Mouse (Mus musculus) heart, adult 18-20 months (tissue): Measurements from ENCODE around the gene Tctn3. TPM values are rescaled to one million over a fixed set of nuclear protein-coding genes. Genes with fewer than 3 reads are reported as not detected.
A peak's percentile ranks its signal among the peaks of the same experiment; 100 is the strongest.

Experiments
- DNase-seq, 2 experiments: peaks; one replicate each; pipeline ENCODE4 v3.0.0; 2021 to 2022; ENCODE audit warnings: mixed read lengths in 1 of 2
- long read RNA-seq, 2 experiments: library from polyadenylated mRNA; stranded (forward); transcript quantifications; one replicate each; pipeline ENCODE4 v2.0.0; 2021
- total RNA-seq, 2 experiments: library from RNA; stranded (reverse); gene quantifications; 2 replicates each; pipeline ENCODE4 v1.2.3; 2021

The Tctn3 gene
- total RNA-seq = 1 to 10 TPM; 7.1 to 7.2 TPM
- long read RNA-seq, experiment 1, transcript Tctn3-201 (14 exons, 2,743 nt) = major isoform, 7 of 9 reads
- long read RNA-seq, experiment 1, partial matches to known transcripts = 0 of 9 reads
- long read RNA-seq, experiment 1, other reads (novel, unspliced or antisense) = 1 of 9 reads
- long read RNA-seq, experiment 2, partial matches to known transcripts = 1 of 4 reads
- long read RNA-seq, experiment 2, other reads (novel, unspliced or antisense) = 0 of 4 reads

DNA sequence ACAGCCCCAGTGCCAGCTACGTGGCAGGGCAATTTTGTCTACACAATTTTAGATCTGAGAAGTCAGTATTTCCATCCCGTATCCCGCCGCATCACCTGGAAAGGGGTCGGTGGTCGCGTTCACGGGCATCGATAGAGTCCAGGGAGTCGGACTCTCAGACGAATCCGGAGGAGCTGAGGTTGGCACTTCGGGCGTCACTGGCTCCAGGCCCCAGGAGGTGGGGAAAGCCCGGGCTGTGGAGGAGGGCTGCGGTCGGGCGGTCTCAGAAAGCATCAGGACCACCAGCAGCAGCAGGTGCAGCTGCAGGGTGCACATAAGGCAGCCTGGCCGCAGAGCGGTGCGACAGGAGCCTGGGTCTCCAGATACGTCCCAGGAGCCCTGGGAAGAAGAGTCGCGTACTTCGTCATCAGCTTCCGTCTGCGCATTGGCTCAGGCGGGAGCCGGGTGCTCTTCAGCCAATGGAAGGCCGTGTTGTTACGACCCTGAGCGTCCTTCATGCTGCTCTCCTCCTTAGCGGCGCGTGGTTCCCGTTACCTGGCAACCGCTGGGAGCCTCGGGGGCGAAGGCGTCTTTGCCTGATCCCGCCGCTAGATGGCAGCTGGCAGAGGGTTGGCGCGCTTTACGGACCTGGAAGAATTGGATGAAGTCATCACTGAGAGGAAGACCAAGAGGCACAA, at the start of gene Tctn3, which contains the start of gene Entpd1:
Gene Tctn3 (minus strand): TSS at position 404 of the 677 bp plus-strand sequence.
Gene Entpd1 (plus strand): TSS at position 537 of the 677 bp plus-strand sequence.
- DNase-seq = peak; percentile 97 to 98

DNA sequence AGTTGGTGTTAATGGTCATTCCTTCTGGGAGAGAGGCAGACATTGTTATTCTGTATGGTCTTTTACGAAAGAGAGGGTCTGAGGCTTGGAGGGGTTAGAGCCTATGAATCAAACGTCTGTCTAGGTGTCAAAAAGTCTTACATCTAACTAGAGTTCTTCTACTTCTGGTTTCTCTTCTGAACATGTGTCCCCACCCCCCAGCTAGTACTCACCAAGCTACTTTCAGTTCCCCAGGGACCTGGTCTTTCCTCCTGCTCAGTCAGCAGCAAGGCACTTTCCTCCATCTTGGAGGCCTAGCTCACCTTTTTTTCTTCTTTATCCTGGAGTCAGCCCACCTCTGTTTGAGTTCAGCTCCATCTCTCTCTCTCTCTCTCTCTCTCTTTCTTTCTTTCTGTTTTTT, 49.1 kb upstream of the Tctn3 start:
- DNase-seq = peak; percentile 47 to 76

DNA sequence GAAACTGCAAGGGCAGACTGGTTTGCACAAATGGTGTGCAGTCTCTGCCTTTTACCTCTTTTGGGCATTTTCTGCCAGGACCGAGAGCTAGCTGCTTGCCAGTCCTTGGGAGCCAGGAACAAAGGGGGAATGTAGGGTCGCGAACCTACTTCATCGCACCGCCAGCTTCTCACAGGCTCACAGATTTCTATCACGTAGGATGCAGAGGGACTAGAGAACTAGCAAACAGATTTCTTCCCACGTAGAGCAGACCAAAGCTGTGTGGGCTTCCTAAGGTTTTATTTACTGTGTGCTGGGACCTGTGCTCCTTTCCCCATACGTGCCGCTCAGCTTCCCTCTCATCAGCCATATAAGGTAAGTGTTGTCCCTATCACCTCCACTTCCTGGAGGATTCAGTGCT, 48.5 kb upstream of the Tctn3 start:
- DNase-seq = no peak

DNA sequence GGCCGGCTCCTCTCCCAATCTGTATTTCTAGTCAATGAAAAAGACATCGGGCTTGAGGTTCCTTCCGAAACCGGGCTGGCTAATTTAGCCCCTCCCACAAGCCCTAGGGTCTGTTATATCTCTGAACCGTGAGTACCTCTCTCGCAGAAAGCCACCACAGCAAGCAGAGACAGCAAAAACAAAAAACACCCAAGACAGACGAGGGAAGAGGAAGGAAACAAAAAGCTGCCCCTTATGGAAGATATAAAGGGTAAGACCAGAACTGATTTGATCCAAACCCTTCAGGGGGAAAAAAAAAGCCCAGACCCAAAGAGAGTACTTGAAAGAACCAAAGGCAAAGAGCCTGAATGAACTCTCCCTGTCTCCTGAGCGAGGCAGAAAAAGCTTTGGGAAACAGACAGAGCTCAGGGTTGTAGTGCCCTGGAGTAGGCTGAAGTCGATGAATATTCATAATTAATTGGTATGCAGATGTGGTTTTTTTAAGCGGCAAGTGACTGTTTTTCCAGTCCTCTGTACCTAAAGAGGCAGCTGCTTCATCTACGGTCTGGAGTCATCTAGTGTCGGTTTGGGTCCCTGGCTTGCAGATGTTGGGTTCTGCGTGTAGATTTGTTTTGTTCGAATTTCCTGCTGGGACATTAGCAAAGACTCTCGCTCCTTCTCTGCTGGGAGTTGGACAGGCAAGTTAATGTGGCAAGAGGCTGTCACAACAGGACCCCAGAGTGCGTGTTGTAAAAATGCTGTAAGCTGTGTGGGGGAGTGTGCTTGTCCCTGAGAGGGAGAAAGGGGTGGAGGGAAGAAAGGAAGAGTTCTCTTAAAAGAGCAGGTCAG, 47.8 kb upstream of the Tctn3 start:
- peak; percentile 71 to 77 for DNase-seq

DNA sequence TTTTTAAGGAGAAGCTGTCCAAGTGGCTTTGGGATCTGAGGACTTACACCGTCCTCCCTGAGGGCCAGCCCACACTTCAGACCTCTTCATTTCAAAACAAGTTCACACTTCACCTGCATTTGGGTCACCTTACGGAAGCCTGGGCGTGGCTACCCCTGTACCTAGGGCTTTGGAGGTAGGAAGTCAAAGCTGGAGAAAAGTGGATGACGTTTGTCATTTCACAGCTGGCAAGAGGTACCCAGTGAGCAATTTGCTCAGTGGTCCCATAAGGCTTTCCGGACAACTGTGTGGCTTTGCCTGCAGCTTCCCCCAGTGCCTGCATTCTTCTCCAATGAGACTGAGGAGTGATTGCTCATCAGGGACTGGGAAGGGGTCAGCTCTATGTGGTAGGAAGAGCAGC, 46.9 kb upstream of the Tctn3 start:
- DNase-seq = no peak

DNA sequence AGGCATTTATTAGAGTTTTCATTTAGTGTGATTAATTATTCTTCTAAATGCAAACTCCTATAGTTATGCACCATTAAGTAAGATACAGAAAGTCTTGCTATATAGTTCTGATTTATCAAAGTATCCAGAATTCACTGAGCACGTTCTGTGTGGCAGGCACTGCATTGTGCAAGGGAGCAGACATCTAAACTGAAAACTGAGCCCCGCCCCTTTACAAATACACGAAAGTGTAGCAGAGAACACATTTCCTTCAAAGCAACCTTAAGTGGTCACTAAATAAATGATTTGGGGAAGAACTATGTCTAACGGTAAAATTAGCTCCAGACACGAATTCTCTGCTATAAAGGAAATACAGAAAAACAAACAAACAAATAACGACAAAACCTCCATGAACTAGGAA, 46.2 kb upstream of the Tctn3 start:
- no peak for DNase-seq

DNA sequence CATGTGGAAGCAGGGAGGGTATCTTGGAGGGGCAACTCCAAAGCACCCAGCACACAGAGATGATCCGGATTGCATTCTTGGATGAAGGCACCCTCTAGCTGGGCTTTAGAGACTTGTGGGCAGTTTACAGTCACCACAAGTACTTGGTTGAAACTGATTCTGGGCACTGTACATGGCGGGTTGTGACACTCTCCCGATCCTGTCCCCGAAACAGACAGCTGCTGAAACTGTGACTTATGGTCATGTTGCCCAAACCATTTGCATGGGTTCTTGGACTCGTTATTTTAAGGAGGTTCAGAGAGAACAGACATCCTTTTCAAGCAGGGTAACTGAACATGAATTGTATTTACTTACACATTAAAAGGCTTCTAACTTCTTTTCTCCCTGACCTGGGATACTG, 44.2 kb upstream of the Tctn3 start:
- DNase-seq = no peak

DNA sequence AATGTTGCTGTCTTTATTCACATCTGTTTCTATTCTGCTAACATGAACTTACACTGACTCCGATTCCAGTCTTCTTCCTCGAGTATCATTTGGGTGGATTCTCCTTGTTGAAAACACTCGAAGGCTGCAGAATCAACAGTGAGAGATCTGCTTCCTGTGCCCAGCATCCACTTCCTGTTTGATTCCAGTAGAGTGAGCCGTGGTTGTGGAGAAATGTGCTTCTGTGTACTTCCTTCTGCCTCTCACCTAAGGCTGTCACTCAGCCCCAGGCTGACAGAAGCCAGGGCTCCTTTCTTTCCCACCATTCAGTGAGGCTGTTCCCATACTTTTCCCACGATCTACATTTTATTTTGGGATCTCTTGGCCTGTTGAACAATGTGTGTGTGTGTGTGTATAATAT, 38.1 kb upstream of the Tctn3 start:
- no peak for DNase-seq

DNA sequence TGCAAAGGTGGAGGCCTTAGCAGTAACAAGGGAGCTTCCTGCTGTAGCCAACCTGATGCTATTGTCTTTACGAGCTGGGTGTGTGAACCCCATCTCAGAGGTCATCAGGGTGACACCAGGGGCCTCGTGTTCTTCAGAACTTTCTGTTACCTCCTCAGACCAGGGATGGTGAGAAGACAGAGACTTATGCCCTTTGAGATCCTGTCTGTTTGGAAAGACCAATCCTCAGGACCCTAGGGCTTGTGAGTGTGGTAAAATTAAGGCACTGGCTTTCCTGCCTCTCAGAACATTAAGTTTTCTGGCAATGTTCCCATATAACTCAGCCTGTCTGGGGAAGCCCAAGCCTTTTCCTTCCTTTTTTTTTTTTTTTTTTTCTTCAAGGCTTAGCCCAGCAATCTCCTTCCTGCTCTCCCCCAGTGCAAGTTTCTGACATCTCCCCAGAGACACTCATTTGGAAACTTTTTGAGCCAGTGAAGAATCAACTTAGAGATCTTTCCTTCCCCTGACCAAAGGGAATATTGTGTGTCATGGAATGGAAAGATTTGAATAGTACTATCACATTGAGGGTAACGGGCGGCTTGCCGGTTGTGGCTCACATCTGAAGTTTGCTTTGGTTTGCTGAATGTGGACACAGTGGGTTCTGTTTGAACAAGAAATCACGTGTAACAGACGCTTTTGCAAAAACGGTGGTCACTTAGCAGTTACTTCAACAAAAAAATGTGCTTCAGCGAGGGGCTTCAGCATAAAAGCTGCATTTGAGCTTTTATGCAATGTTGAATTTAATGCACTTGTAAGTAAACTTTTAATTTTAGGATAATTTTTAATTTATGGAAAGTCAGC, 35.5 kb upstream of the Tctn3 start:
- peak; percentile 69 to 76 for DNase-seq

DNA sequence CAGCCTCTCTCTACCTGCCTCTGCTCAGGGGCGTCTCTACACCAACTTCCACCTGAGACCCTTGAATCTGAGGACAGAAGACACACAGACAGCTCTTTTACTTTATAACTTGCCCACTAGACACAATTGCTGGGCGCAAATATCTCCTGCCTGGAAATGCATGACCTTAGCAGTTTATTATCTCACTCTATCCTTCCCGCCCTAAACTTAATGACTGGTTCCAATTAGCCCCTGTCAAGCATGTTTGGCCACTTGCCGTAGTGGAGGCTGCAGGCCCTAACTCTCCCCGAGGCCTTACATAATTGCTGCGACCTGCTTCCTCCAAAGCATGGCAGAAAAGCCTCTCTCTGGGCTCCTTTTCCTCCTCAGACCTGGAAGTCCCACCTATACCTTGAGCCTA, 34.3 kb upstream of the Tctn3 start:
- DNase-seq = no peak

DNA sequence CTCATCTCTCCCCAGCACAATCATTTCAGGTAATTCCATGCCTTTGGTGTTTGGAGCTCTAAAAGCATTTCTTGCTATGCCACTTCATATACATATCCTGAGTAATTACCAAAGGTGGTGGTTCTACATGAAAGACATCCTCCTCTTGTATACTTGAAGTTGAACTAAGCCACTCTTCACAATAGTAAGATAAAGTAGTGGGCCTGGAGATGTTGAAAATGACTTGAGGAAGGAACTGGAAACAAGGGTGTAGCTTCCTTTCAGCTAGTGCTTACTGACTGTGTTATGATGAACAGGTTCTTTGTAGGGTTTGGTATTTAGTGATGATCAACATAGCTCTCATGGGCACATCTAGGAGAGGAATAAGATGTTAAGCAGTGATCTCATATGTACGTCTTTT, 31.8 kb upstream of the Tctn3 start:
- DNase-seq = no peak

DNA sequence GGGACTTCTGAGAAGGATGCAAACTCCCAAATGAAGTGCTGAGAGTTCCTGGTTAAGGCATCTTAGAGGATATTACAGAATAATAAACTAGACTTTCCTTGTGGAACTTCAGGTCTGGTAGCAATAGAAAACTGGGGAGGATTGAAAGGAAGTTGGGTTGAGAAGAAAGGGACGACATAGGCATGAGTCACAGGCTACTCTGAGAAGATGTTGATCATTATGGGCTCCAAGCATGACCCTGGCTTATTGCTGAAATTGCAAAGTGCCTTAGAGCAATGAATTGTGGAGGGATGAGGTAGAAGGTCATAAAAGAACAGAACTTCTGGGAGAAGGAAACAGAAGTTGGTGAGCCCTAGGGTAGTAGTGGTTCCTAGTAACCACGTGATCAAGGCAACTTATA, 28.8 kb upstream of the Tctn3 start:
- no peak for DNase-seq

DNA sequence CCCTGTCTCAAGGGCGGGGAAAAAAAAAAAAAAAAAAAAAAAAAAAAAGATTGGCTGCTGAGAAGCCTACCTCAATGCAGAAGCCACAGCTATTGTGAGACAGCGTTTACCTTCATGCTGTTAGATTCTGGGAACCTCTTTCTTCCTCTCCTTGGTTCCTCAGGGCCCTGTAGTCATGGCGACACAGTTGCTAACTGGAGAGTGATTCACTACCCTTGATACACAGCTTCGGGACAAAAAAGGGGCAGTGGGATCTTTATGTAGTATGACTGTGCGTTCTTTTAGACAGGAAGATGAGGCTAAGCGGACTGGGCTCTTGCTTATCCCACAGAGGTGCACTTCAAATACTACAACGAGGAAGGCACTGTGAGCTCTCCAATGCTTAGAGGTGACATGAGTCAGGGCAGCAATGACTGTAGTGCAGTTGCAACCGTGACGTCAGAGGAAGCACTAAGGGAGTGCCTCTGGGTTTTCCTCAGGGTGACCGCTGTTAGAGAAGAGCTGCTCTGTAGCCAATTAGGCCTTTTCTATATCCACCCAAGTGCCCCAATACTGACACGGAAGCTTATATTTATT, 27.8 kb upstream of the Tctn3 start:
- peak in 1 of 2 experiments; percentile 5 for DNase-seq

DNA sequence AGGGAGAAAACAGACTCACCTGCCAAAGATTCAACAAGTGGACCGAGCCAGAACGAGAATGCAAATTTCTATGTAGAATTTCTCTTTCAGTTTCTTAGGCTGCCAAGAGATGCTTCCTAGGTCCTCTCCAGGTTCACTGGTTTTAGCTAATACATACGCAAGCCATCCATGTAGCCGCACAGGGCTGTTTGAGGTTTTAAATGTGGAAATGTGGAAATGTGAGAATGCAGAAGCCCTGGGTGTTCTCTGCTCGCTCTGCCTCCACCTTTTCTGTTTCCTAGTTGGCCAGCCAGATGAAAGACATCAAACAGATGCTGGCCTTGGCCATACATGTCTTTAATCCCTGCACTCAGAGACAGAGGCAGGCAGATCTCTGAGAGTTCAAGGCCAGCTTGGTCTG, 26.5 kb upstream of the Tctn3 start:
- DNase-seq = no peak

DNA sequence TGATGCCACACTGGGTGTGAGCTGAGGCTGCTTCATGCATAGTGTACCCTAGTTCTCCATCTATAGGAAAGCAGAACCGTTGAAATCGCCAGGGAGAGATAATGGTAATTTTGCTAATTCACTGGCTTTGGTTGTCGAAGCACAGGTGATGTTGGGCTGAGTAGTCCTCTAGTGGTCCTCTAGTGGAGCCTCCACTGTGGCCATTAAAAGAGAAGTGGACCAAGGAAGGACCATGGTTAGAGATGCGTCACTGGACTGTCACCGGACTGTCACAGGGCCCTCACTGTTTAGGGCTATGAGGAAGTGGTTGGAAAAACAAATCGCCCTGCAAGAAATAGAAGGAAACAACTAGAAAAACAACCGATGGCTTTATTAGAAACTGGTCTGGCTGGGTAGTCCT, 25.6 kb upstream of the Tctn3 start:
- peak; percentile 42 to 71 for DNase-seq

DNA sequence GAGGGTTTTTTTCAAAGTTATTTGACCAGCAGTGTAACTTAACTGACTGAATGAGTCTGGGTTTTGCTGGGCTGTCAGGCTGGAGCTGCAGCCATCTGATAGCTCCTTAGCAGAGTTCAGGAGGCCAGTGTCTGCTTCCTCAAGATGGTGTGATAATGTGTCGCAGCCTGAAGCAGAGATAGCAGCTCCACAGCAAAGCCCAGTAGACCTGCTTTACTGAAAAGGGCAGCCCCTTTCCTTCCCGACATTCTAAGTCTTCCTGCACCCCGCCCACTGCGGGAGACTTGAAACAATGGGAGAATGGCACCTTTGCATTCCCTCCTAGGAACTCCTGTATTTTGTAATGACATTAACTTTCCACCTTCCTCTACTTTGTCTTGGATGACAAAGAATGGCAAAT, 25.1 kb upstream of the Tctn3 start:
- peak; percentile 59 to 80 for DNase-seq

DNA sequence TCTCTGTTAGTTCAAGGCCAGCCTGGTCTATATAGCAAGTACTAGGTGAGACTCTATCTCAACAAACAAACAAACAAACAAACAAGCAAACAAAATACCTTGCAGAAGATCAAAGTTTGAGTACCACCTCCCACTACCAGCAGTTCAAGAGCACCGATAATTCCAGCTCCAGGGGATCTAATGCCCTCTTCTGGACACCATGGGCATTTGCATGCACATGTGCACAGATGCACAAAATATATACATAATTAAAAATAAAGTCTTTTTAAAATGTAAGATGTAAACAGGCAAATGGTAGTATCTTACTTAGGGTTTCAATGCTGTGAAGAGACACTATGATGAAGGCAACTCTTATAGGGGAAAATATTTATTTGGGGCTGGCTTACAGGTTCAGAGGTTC, 21.1 kb upstream of the Tctn3 start:
- DNase-seq = no peak

DNA sequence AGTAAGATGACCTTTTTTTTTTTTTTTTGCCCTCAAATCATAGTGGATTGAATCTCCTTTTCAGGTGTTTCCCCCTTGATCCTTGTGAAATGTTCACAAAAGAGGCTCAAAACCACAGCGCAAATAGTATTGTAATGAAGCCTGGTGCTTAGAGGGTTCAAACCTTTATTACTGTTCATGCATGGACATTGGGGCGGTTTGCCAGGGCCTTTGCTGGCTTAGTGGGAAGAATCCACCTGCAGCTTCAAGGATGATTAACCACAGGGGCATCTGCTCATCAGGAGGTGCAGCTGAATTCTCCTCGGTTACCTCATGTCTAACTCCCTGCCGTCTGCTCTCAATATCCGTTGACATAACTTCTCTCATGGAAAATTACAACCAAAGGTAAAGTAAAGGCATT, 20.6 kb upstream of the Tctn3 start:
- no peak for DNase-seq

DNA sequence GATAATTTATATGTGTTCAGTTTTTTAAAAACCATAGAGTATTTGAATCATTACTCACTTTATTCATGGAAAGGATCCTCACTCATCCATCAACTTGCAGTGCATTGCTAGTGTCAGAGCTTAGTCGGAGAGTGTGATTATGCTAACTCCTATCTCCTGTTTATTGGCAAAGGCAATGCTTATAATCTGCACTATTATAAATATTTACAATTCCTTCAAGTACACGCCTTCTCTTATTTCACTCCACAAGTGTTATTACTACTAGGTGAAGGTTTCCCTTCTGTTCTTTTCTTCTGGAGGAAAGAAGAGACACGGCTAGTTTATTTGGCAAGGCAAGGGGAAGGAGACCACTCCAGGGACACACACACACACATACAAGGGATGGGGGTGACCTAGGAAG, 20.2 kb upstream of the Tctn3 start:
- DNase-seq = no peak

DNA sequence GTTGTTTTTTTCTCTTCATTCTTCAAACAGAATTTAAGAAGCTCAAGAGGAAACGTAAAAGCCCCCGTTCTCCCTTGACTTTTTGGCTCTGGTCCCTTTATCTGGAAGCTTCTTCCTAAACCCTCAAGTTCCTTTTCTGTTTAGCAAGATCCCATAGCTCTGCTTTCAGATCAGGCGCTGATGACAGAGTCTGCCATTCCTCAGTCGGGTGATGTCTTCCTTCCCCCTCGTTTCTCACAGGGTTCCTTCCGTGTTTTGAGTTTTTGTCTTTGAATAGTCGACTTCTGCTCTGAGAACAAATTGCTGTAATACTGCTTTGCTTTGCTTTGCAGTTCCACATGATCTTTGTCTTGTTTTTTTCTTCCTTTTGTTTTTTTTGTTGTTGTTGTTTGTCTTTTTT, 18.6 kb upstream of the Tctn3 start:
- peak; percentile 29 to 68 for DNase-seq

DNA sequence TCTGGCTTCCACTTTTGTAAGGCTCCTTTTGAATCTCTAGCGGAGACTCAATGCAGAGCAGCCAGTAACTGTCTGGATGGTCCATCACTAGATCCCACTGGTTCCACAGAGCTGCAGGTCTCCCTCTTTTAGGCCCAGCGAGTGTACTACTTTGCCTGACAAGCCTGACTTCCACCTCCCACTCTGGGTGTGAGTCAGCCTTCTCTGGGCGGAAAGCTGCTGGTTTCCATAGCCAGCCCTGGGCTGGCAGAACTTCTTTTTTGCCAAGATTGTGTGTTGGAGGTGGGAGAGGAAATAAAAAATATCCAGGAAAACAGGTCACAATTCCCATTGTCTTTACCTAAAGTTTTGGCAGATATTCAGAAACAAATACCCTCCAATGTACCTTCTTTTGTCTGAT, 18.1 kb upstream of the Tctn3 start:
- DNase-seq = peak; percentile 30 to 69

DNA sequence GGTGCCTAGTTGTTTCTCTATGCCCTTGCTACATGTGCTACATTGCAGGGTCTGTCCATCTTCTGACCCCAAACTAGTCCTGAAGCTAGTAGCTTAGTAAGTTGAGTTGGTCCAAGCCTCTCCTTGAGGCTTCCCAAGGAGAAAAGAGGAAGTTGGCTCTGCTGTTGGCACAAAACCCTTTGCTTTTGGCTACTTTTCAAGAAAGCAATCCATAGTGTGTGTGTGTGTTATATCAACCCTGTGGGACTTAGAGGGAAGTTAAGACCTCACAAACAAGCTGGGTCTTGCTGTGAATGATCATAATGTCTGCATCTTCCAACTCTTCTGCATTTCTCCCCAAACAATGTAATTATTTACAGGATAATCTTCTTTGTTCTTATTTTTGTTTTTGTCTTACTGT, 16.9 kb upstream of the Tctn3 start:
- DNase-seq = peak in 1 of 2 experiments; percentile 7
